Mouse (Mus musculus) splenic B cell, adult 2 months (primary cell): ENCODE data around the gene Pik3c2g.

ENCODE experiments used
- DNase-seq: peaks from one replicate; pipeline ENCODE4 v3.0.0-alpha.2; 2011; ENCODE audit warnings: low read depth, low spot score
- H3K27me3 ChIP-seq: 2 replicates; pipeline ENCODE4 v1.6.1; 2012; ENCODE audit warnings: mild to moderate bottlenecking, low read length, moderate library complexity, mixed read lengths; ENCODE audit not compliant: control insufficient read depth, poor library complexity, insufficient read depth, severe bottlenecking
- H3K36me3 ChIP-seq: 2 replicates; pipeline ENCODE4 v1.6.1; 2012; ENCODE audit warnings: mild to moderate bottlenecking, low read length, moderate library complexity, mixed read lengths; ENCODE audit not compliant: control insufficient read depth, poor library complexity, insufficient read depth, severe bottlenecking

The Pik3c2g gene

DNA sequence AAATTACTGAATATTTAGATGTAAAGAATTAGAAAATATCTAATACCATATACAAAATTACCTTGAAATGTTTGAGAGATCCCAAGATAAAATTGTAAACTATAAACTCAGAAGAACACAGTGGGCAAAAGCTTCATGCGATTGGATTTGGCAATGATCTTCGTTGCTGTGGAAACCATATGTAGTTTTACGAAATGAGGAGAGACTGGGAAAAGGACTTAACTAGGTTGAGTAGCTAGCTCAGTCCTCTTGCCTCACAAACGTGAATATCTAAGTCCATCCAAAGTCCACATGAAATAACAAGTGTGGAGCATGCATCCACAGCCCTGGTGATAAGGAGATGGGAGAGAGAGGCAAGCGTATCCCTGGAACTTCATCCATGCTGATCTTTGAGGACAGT, 387.6 kb downstream of the Pik3c2g start:
- DNase-seq: no peak

DNA sequence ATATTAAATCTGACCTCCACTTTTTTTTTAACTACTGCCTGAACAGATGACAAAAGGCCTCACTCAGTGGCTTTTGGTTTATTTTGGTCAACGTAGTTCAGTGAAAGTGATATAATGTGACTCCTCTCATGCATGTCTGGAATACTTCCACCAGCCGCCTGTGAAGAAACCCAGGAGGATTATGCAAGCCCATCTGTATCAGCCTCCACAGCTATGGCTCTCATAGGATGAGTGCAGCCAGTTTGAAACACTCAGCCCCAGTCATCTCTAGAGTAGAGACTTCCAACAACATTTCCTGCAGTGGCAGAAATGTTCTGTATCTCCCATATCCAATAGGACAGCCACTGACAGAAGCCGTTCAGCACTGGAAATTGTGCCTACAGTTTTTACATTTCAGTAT, 391.1 kb downstream of the Pik3c2g start:
- Histone ChIP-seq H3K36me3 (no peaks in the 10 kb centered on the region), H3K27me3 (no peaks in the 10 kb centered on the region)
- no peak for DNase-seq

More for the DNA sequence above, 387.6 kb downstream of the Pik3c2g start:
- Histone ChIP-seq H3K27me3 (no peaks in the 10 kb centered on the region), H3K36me3 (no peaks in the 10 kb centered on the region)

DNA sequence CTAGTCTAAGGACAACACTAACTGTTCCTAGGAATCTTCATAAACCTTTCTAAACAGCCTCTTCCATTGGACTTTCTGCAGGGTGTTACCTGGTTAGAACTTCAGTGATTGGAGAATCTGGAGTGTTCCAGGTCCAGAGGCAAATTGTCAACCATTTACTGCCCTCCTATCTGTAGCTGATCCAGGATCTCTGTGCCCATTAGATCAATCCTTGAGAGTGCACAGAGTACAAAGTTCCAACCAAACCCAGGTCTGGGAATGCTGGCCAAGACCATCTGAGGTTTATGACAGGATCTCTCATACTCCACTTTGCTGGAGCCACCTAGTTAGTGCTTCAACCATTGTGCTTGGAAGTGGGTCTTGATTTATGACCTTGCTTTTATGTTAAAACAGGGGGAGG, 394.0 kb downstream of the Pik3c2g start:
- Histone ChIP-seq H3K27me3 (no peaks in the 10 kb centered on the region), H3K36me3 (no peaks in the 10 kb centered on the region)
- DNase-seq: no peak

DNA sequence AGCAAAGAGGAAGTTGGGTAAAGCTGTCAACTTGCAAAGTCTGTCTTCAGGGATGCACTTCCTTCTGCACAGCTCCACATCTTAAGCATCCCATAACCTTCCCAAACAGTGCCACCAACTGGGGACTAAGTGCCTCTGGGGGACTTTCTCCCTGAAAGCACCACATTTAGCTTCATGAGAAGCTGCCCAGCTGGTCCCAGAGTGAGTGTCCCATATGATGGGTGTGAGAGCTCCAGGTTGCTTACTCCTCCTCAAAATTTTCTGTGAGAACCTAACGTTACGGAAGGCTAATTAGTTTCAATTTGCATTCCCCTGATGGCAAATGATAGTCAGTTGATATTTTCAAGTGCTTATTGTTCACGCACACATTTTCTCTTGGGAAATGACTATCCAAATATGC, 397.0 kb downstream of the Pik3c2g start:
- DNase-seq: no peak
- Histone ChIP-seq H3K36me3 (no peaks in the 10 kb centered on the region), H3K27me3 (no peaks in the 10 kb centered on the region)

DNA sequence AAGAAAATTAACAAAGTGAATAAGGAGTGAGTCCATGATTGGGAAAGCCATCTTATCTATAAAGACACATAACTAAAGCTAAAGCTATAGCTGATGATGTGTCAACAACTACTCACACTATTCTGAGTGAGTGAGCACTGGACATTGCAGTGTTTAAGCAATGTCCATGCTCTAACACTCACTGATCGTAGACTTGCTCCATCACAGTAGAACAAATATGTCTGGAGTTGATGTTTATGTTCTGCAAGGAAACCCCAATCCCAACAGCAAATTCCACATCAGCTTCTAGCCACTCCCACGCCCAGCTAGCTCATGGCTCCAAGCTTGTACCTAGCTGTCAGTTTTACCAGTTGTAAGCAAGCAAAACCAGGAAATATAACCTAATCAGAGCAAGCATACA, 399.5 kb downstream of the Pik3c2g start:
- H3K36me3 ChIP-seq: no peaks in the 10 kb centered on the region
- DNase-seq: no peak
- no peaks in the 10 kb centered on the region for H3K27me3 ChIP-seq

DNA sequence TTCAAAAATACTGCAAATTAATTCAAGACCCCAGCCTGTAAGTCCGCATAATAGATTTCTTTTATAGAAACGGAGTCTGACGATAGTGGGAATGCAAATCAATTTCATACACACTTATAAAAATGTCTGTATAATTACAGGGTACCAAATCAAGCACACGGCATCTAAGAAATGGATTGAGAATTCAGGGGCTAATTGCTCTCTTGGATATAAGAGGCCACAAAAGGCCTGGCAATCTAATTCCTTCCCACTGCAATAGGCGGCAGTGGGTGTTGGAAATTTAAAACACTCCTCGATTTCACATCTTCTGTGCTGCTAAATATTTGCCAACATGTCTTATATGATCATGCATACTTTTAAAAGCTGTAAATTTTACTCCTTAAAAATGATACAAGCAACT, 402.1 kb downstream of the Pik3c2g start:
- no peak for DNase-seq
- H3K27me3 ChIP-seq: no peaks in the 10 kb centered on the region
- no peaks in the 10 kb centered on the region for H3K36me3 ChIP-seq

DNA sequence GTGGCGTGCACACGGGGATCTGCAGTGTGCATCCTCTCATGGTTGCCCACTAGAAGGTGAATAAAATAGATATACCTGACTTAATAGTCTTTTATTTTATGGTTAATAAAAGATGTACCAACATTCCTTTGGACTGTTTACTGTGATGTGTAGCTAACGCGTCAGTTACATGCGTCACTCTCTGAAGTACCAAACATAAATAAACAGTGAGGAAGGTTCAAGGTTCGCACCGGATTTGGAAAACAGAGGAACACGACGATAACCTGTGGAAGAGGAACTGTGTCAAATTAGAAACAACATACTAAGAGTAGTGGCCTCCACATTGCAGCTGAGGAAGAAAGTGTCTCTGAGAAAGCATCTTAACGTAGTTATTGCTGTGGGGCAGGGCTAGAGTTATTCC, 402.6 kb downstream of the Pik3c2g start:
- H3K27me3 ChIP-seq: no peaks in the 10 kb centered on the region
- H3K36me3 ChIP-seq: no peaks in the 10 kb centered on the region
- no peak for DNase-seq

DNA sequence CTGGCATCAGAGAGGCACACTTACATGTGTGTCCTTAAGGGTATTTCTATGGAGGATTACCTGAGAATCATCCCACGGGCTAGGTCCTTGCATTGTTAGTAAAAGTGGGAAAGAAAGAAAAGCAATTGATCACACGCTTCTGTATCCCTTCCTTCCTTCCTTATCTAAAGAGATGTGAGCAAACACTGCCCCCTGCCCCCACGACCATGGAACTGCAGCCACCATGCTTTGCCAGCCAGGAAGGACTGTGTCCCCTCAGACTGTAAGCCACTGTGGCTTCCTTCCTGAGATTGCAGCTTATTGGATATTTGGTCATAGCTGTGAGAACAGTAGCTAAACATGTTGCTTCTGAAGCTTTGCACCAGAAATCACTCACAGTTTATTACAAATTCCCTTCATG, 418.2 kb downstream of the Pik3c2g start:
- Histone ChIP-seq H3K27me3 (no peaks in the 10 kb centered on the region), H3K36me3 (no peaks in the 10 kb centered on the region)
- no peak for DNase-seq
